Mouse (Mus musculus) adrenal gland, adult (tissue): ENCODE measurements around the gene Actl10.
A peak's percentile ranks its signal among the peaks of the same experiment; 100 is the strongest.

Experiments used
- DNase-seq, 2 experiments: peaks; one replicate each; pipeline ENCODE4 v3.0.0; 2022 to 2023; ENCODE audit warnings: low spot score in 1 of 2; ENCODE audit not compliant: inconsistent age in 2 of 2

Actl10 gene

GRCm38 (mm10) chr2:154549886-154550189, 1.7 kb upstream of the Actl10 start:
- no peak for DNase-seq

- DNase-seq = no peak
These were observed 639 bp upstream of the Actl10 start for GRCm38 (mm10) chr2:154550937-154551336.

- no peak for DNase-seq
These were observed 351 bp downstream of the Actl10 start for GRCm38 (mm10) chr2:154551927-154552326.

DNA sequence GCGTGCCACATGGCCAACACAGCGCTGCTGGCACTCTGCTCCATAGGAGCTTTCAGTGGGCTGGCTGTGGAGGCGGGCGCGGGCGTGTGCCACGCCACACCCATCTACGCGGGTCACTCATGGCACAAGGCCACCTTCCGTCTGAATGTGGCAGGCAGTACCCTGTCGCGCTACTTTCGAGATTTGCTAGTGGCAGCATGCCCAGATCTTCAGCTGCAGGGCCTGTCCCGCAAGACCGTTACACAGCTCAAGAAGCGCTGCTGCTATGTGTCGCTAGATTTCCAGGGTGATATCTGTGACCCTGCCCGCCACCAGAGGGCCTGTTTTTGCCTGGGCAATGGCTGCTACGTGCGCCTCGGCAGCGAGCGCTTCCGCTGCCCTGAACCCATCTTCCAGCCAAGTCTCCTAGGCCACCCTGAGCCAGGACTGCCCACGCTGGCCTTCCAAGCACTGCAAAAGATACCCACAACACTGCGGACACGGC, 890 bp downstream of the Actl10 start:
- peak; percentile 82 to 93 for DNase-seq

DNA sequence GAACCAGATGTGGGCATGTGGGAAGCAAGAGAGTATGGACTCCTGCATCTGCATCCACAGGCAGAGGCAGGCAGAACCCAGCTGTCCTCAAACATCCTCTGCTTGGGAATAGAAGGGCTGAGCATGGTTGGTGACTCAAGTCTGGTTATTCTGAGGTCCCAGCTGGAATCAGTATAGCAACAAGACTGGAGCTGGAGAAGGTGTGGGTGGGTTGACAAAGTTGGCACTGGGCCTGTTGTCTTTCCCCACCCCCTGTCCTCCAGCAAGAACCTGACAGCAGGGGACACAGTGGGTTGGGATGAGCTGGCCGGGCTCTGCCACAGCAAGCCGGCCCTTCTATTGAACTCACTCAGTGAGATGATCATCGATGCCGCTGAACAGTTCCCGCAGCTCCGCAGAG, 3.7 kb downstream of the Actl10 start:
- no peak for DNase-seq

DNA sequence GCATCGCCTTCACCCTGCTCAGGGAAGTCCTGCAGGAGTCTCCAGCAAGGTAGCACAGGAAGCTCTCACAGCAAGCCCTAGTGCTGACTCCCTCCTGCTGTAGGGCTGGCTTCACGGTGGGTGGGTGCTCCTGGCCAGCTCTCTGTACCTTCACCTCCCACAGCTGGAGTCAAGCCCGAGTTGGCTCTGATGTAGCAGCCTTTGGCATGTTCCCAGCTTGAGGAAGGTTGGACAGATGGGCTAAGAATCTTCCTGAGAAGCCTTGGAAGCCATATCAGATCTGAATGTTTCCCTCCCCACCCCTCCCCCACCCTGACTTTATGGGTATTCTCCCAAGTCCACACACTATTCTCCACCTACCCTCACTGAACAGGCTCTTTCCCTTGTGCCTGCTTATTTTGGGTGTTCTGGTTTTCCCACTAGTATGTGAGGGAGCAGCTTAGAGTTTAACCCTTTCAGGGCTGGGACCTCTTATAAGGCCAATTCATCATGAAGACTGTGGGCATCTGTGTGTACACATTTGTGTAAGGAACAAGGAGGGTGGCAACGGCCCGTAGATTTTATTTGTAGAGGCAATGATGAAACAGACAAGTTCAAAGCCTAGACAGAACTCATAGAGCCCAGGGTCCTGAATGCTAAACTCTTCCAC, 5.7 kb downstream of the Actl10 start:
- no peak for DNase-seq

DNA sequence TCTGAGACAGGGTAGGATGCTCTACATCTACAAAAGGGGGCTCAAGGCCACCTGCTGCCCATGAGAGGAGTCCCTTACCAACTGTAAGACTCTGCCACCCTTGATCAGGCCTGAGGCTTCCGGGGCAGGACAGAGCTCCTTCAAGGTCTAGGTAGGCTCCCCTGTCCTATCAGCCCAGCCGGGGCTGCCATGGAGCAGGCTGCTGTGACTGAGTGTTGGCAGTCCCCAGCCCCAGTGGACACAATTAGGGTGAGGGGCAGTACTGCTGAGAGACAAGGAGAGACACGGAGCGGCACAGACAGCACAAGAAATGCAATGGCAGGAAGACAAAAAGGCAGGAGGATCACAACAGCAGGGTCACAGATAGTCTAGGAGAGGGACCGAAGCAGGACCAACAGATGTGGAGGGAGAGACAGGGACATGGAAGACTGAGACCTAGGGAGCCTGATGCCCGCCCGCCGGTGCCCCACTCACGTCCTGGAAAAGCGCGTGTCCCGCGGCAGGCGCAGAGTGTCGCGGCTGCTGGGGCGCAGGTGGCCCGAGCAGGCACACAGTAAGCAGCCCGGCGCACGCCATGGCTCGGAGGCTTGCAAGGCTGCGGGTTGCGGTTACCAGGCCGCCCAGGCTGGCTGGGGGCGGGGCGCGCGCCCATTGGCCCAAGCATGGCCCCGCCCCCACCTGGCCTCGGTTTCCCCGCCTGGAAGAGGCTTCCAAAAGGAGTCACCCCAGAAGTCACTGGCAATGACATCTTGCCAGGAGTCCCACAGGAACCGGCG, 6.9 kb downstream of the Actl10 start, which contains the start of gene Necab3:
Necab3 (minus strand) TSS at position 627 of the 776 bp plus-strand sequence.
- peak; percentile 65 to 82 for DNase-seq

- DNase-seq = no peak
These were observed 12.1 kb downstream of the Actl10 start for GRCm38 (mm10) chr2:154563612-154564170.

- no peak for DNase-seq
These were observed 14.0 kb downstream of the Actl10 start for GRCm38 (mm10) chr2:154565562-154565961.

GRCm38 (mm10) chr2:154566641-154567040, 15.1 kb downstream of the Actl10 start:
- no peak for DNase-seq

DNA sequence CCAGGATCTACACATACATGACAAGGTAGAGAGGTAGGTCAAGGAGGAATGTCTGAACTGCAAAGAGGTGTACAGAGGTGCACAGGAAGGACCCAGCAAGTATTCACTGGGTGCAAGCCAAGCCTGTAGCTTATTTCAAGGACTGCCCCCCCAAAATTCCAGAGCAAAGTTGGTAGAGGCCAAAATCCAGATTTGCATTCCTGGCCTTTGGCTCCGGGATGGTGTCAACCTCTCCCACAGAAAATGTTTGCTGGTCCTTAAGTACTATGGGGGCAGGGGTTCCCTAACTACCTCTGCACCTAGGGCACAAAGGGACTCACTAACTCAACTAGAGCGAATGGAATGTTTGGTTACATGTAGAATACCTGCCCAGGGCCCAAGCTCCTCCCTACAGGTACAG, 16.2 kb downstream of the Actl10 start:
- DNase-seq = peak in 1 of 2 experiments; percentile 40

DNA sequence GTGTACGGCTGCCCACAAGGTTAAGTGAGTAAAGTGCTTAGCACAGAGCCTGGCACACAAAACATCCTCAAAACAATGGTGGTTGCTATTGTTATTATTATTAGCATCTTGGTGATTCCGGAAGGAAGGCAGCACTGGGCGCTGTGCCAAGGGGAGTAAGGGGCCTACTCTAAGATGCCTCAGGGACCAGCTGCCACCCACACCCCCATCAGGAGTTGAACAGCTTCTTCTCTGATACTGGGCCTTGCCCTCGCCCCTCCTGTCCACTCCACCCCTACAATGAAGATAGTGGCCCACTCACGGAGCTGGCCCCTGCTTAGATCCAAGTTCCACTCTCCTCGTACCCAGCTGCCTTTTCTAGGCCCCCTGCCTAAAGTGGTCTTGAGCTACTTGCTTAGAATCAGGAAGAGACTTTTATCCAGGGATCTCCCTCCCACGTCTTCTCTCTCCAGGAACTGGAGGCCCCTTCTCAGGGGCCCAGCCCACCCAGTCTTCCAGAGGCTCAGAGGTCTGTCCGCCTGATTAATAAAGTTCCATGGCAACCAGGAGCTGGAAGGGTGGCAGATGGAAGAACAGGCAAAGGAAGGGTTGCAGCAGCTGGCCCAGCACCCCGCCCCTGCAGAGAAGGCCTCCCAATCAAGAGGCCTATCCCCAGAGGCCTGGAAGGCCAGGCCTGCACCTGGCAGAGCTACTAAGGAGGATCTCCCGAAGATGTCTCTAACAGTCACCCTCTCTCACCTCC, 16.9 kb downstream of the Actl10 start:
- peak; percentile 40 to 65 for DNase-seq

GRCm38 (mm10) chr2:154569071-154569748, 17.6 kb downstream of the Actl10 start:
- peak; percentile 81 to 93 for DNase-seq

DNA sequence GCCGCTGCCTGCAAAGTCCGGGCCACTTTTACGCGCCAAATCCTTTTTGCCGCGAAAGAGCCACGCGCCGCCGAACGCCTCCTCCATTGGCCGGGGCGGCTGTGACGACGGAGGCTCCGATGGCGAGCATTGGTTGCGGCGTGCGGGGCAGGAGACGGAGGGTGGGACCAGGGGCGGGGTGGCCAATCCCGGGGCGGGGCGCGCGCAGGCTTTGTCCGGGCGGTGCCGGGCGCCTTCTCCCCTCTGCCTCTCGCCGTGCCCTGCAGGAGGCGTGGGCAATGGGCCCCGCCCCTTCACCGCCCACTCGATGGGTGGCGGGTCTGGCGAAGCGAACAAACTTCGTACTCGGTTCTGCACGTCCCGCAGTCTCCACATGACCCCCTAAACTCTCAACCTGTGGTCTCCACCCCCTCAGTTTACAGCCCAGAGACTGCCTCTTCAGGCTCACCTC, 18.3 kb downstream of the Actl10 start, which contains the start of gene E2f1:
E2f1 (minus strand) TSS at position 57 of the 451 bp plus-strand sequence.
- DNase-seq = peak; percentile 95 to 97

DNA sequence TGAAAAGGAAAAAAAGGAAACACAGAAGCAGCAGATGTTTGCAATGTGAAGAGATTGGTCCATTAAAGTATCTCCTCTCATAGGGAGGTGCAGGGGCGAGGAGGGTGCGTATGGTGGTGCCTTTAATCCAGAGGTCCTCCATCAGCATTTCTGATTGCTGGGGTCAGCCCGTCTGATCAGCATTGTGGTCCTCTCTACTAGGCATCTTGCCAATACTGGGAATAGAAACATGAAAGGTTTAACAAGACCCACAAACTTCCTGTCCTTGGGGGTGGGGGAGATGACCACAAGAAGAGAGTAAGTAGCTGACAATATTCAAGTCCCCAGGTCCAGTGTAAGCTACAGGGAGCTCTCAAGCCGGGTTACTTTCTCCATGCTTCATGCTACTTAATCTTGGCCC, 19.1 kb downstream of the Actl10 start:
- peak in 1 of 2 experiments; percentile 37 for DNase-seq

DNA sequence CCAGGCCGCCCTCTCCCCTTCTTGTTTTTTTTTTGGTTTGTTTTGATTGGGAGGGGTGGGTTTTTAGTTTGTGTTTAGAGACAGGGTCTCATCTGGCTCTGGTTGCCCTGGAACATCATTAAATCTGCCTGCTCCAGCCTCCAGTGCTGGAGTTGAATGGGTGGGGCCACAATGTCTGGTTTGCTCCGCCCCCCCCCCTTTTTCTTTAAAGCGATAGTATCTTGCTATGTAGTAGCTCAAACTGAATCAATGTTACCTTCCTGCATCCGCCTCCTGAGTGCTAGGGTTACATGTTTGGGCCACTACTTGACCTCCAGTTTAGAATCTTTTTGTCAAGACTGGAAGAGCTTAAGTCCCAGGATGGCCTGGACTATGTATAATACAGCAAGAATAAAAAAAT, 19.7 kb downstream of the Actl10 start:
- DNase-seq = no peak

GRCm38 (mm10) chr2:154571976-154572375, 20.4 kb downstream of the Actl10 start:
- no peak for DNase-seq

DNA sequence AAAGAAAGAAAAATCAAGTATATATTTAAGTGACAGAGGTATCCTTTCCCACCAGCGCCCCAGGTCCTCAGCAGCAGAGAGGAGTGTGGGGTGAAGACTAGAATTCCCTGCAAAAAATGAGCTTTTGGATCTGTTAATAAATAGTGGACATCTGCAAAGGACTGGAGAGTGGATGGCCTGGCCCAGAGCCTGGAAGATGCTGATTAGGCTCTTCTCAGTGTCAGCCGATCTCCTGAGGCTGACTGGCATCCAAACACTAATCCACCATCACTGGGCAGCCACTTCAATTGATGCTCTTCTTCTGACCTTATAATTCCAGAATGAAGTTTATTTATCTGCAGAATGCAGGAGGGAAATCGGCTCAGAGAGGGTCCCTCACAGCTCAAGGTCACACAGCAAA, 21.4 kb downstream of the Actl10 start:
- no peak for DNase-seq

GRCm38 (mm10) chr2:154574271-154574670, 22.7 kb downstream of the Actl10 start:
- no peak for DNase-seq

GRCm38 (mm10) chr2:154576876-154577743, 25.5 kb downstream of the Actl10 start:
- DNase-seq = no peak
